Mouse (Mus musculus) forebrain, embryonic 14.5 days (tissue): ENCODE data around the gene Aif1. TPM values are rescaled to one million over a fixed set of nuclear protein-coding genes. Genes with fewer than 3 reads are reported as not detected.

ENCODE experiments used
- ATAC-seq: fragments of 200-750 bp; cut with Nextera tagmentation; 2 replicates; pipeline ENCODE4 v1.8.0; 2017; ENCODE audit warnings: mild to moderate bottlenecking, moderate library complexity
- DNase-seq: peaks from one replicate; pipeline ENCODE4 v3.0.0-alpha.2; 2015; ENCODE audit warnings: low spot score
- H3K27ac ChIP-seq: fragments of 300-500 bp; sonication (generic); 2 replicates; pipeline ENCODE4 v1.5.1; 2014; ENCODE audit warnings: low read depth, mild to moderate bottlenecking, control low read depth, low read length, moderate library complexity
- H3K27me3 ChIP-seq: fragments of 300-500 bp; sonication (generic); replicated peaks from 2 replicates; pipeline ENCODE4 v1.6.1; 2014; ENCODE audit warnings: low read length, control low read depth, mixed read lengths; ENCODE audit not compliant: control insufficient read depth, insufficient read depth
- H3K36me3 ChIP-seq: fragments of 300-500 bp; sonication (generic); 2 replicates; pipeline ENCODE4 v1.6.1; 2014; ENCODE audit warnings: low read length, control low read depth; ENCODE audit not compliant: control insufficient read depth, insufficient read depth
- H3K4me1 ChIP-seq: fragments of 300-500 bp; sonication (generic); 2 replicates; pipeline ENCODE4 v1.6.1; 2014; ENCODE audit warnings: antibody characterized with exemption, low read length, control low read depth; ENCODE audit not compliant: control insufficient read depth, insufficient read depth
- H3K4me2 ChIP-seq: fragments of 300-500 bp; sonication (generic); 2 replicates; pipeline ENCODE4 v1.6.1; 2014; ENCODE audit warnings: mild to moderate bottlenecking, control low read depth, low read length
- H3K4me3 ChIP-seq: fragments of 300-500 bp; sonication (generic); 2 replicates; pipeline ENCODE4 v1.5.1; 2014; ENCODE audit warnings: low read depth, low read length, control low read depth
- H3K9ac ChIP-seq: fragments of 300-500 bp; sonication (generic); 2 replicates; pipeline ENCODE4 v1.6.1; 2014; ENCODE audit warnings: mild to moderate bottlenecking, low read length, control low read depth, moderate library complexity
- H3K9me3 ChIP-seq: fragments of 300-500 bp; sonication (generic); replicated peaks from 2 replicates; pipeline ENCODE4 v1.6.1; 2016; ENCODE audit warnings: low read length, control low read depth, mixed read lengths; ENCODE audit not compliant: control insufficient read depth
- WGBS: fragments of 180-500 bp; shearing (Covaris S2); extraction: QIAGEN DNeasy Blood & Tissue Kit; methylation state at CpG from one replicate; pipeline ENCODE4 v1.1.7; 2014; 5-methylcytosine and 5-hydroxymethylcytosine counted together
- polyA plus RNA-seq: library from polyadenylated mRNA; unstranded; fragments of >200 nt; fragmentation: Nextera tagmentation; extraction: Ambion mirVana; gene quantifications from 2 replicates; pipeline ENCODE4 v1.2.1, GENCODE M21; 2014

The Aif1 gene
- polyA plus RNA-seq, 1 experiment from 2014 or later = 7.3 TPM

- Histone ChIP-seq H3K9me3 (no peaks in the 10 kb centered on the region), H3K4me3 (peak within 1 kb of the TSS; percentile 100), H3K4me2 (peak within 1 kb of the TSS; percentile 98), H3K9ac (peak within 1 kb of the TSS; percentile 99), H3K27ac (peak within 1 kb of the TSS; percentile 97), H3K36me3 (peaks cover 28% of the 10 kb centered on the region), H3K27me3 (no peaks in the 10 kb centered on the region), H3K4me1 (peaks cover 18% of the 10 kb centered on the region)
- DNase-seq (peak; percentile 100), ATAC-seq (peak; percentile 95)
- under 1% methylated on average over 71 of the region's 89 CpGs for WGBS
These were observed 11.1 kb downstream of the Aif1 start, which contains the start of gene Prrc2a for GRCm38 (mm10) chr17:35164568-35165450. Gene Prrc2a, minus strand, starts transcription at chr17:35164897.

DNA sequence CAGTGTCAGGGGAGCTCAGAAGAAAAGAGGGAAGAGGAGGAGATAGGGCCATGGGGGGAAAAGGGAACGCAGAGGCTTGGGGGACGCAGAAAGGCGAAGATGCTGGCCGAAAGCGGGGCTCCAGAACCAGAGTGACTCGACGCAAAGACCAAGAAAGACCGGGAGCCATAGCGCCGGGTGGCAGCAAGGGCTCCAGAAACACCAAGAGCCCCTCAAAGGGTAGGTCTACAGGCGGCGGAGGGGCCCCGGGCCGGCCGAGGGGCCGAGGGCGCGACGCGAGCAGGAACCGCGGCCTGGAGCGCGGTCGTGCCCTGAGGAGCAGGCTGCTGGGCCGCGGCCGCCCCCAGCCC is 11.7 kb downstream of the Aif1 start:
- peaks cover 34% of the 10 kb centered on the region for H3K36me3 ChIP-seq
- DNase-seq (no peak), ATAC-seq (no peak)
- under 1% methylated on average over 23 of the region's 28 CpGs for WGBS
- peak overlapping the region; percentile 99 for H3K9ac ChIP-seq
- H3K27me3 ChIP-seq = no peaks in the 10 kb centered on the region
- no peaks in the 10 kb centered on the region for H3K9me3 ChIP-seq
- H3K4me2 ChIP-seq = peak overlapping the region; percentile 98
- H3K27ac ChIP-seq = peak overlapping the region; percentile 97
- peak overlapping the region; percentile 100 for H3K4me3 ChIP-seq
- H3K4me1 ChIP-seq = peaks cover 18% of the 10 kb centered on the region

- no peaks in the 10 kb centered on the region for H3K27me3 ChIP-seq
- peak overlapping the region; percentile 98 for H3K4me2 ChIP-seq
- H3K9me3 ChIP-seq = no peaks in the 10 kb centered on the region
- H3K4me1 ChIP-seq = peaks cover 18% of the 10 kb centered on the region
- peak overlapping the region; percentile 100 for H3K4me3 ChIP-seq
- DNase-seq = no peak
- H3K36me3 ChIP-seq = peaks cover 41% of the 10 kb centered on the region
- H3K9ac ChIP-seq = peak overlapping the region; percentile 99
- no peak for ATAC-seq
- H3K27ac ChIP-seq = peak overlapping the region; percentile 97
- WGBS = 14% methylated on average over 8 of the region's 8 CpGs
These were observed 12.4 kb downstream of the Aif1 start for GRCm38 (mm10) chr17:35163326-35164081.

DNA sequence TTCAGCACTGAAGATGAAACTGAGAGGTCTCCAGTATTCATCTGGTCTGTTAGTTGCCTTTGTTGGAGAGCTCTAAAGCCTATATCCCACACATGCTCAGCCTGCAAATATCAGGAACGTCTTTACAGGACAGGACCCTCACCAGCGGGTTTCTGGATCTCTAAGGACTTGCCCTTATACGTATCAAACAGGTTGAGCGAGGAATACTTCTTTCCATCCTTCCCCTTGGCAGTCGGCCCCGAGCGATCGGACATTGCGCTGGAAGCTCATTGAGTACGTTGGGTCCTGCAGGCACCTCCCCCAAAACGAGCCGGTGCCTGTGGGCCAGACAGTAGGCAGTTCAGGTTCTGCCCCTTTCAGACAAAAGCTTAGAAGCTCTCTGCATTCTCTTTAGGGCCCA is 13.1 kb downstream of the Aif1 start:
- ATAC-seq (no peak), DNase-seq (no peak)
- Histone ChIP-seq H3K27ac (no peak overlapping the region), H3K36me3 (peaks cover 49% of the 10 kb centered on the region), H3K9ac (peak overlapping the region; percentile 99), H3K9me3 (no peaks in the 10 kb centered on the region), H3K4me1 (peaks cover 18% of the 10 kb centered on the region), H3K27me3 (no peaks in the 10 kb centered on the region), H3K4me2 (peak overlapping the region; percentile 98), H3K4me3 (peak overlapping the region; percentile 100)
- WGBS = 46% methylated on average over 12 of the region's 12 CpGs

DNA sequence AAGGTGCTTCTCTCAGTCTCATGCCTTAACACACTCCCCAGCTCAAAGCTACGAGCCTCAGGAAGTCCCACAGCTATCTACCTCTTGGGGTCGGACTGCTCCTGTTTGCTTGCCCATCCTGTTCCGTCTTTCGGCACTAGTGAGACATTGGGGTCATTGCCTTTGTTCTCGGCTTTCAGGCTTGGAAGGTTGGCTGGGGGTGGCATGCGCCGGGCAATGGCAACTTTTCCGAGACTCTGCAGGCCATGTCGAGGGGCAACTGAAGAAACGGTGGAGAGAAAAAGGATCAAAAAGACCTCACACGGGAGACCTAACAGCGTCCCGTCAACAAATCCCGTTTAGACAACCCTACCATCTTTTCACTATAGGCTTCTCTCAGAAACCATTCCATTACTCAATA is 13.7 kb downstream of the Aif1 start:
- H3K9ac ChIP-seq = peak overlapping the region; percentile 99
- H3K9me3 ChIP-seq = no peaks in the 10 kb centered on the region
- H3K27ac ChIP-seq = no peak overlapping the region
- H3K4me1 ChIP-seq = peaks cover 18% of the 10 kb centered on the region
- no peak for ATAC-seq
- 79% methylated on average over 14 of the region's 14 CpGs for WGBS
- H3K4me2 ChIP-seq = peak overlapping the region; percentile 98
- H3K27me3 ChIP-seq = no peaks in the 10 kb centered on the region
- H3K36me3 ChIP-seq = peaks cover 55% of the 10 kb centered on the region
- H3K4me3 ChIP-seq = peak overlapping the region; percentile 100
- DNase-seq = no peak

- no peak overlapping the region for H3K27ac ChIP-seq
- H3K4me1 ChIP-seq = peaks cover 18% of the 10 kb centered on the region
- no peak overlapping the region for H3K9ac ChIP-seq
- no peak overlapping the region; the same call in 1 of the 2 replicates for H3K4me3 ChIP-seq
- WGBS = 86% methylated on average over 11 of the region's 11 CpGs
- DNase-seq (no peak), ATAC-seq (no peak)
- H3K4me2 ChIP-seq = no peak overlapping the region
- no peaks in the 10 kb centered on the region for H3K27me3 ChIP-seq
- H3K36me3 ChIP-seq = peaks cover 62% of the 10 kb centered on the region
- H3K9me3 ChIP-seq = no peaks in the 10 kb centered on the region
These were observed 14.4 kb downstream of the Aif1 start for GRCm38 (mm10) chr17:35161421-35161820.

GRCm38 (mm10) chr17:35159638-35160037 is 16.2 kb downstream of the Aif1 start:
- Histone ChIP-seq H3K36me3 (peaks cover 80% of the 10 kb centered on the region), H3K9ac (no peak overlapping the region), H3K27me3 (no peaks in the 10 kb centered on the region), H3K27ac (no peak overlapping the region), H3K4me3 (no peak overlapping the region), H3K4me2 (no peak overlapping the region), H3K9me3 (no peaks in the 10 kb centered on the region), H3K4me1 (peaks cover 12% of the 10 kb centered on the region)
- 83% methylated on average over 7 of the region's 7 CpGs for WGBS
- DNase-seq (no peak), ATAC-seq (no peak)

- Histone ChIP-seq H3K27me3 (no peaks in the 10 kb centered on the region), H3K27ac (no peak overlapping the region), H3K9me3 (no peaks in the 10 kb centered on the region), H3K4me1 (peaks cover 12% of the 10 kb centered on the region), H3K9ac (no peak overlapping the region), H3K4me3 (no peak overlapping the region), H3K4me2 (no peak overlapping the region), H3K36me3 (peaks cover 86% of the 10 kb centered on the region)
- DNase-seq = no peak
- no peak for ATAC-seq
- WGBS = 94% methylated on average over 16 of the region's 16 CpGs
These were observed 16.8 kb downstream of the Aif1 start for GRCm38 (mm10) chr17:35158850-35159593.
